1 mouse cellular context compared by ENCODE assay signal in genomic region chr3:84647616-84648015, GRCm38 (mm10).
TF ChIP-seq lines count a peak whose summit lies in the region.

No protein-coding gene starts in this region.

TF ChIP-seq in CH12.LX, 34 proteins besides CTCF, POLR2A, EP300 and RAD21 (continued from another document):
- TF ChIP-seq ZMIZ1 (IDR thresholded peaks at IDR 0.05; ENCODE audit: low read depth, low read length), result no peak
- TF ChIP-seq BHLHE40 (IDR thresholded peaks at IDR 0.05; ENCODE audit: low read depth, low read length), result no peak
- TF ChIP-seq UBTF (IDR thresholded peaks at IDR 0.05; ENCODE audit: low read depth, low read length), result no peak
- no peak for TF ChIP-seq POLR2AphosphoS2 (IDR thresholded peaks at IDR 0.05; ENCODE audit: low read depth, low read length)
- TF ChIP-seq GABPA (IDR thresholded peaks at IDR 0.05; ENCODE audit: insufficient replicate concordance, low read depth, low read length), result no peak
- no peak for TF ChIP-seq MXI1 (IDR thresholded peaks at IDR 0.05; ENCODE audit: low read depth, low read length)
- TF ChIP-seq JUND (conservative IDR thresholded peaks at IDR 0.05; ENCODE audit: low read depth, low read length), result peak; percentile 63
- TF ChIP-seq ZC3H11A (IDR thresholded peaks at IDR 0.05; ENCODE audit: low read depth, low read length), result no peak
- TF ChIP-seq CHD2 (IDR thresholded peaks at IDR 0.05; ENCODE audit: low read length), result no peak
- TF ChIP-seq TCF12 (IDR thresholded peaks at IDR 0.05; ENCODE audit: low read depth, low read length), result no peak
- TF ChIP-seq USF1 (IDR thresholded peaks at IDR 0.05; ENCODE audit: low read depth, low read length), result no peak
- no peak for TF ChIP-seq KAT2A (IDR thresholded peaks at IDR 0.05; ENCODE audit: insufficient replicate concordance, low read length)
- TF ChIP-seq SMC3 (IDR thresholded peaks at IDR 0.05; ENCODE audit: low read depth, low read length), result no peak
- TF ChIP-seq CHD1 (IDR thresholded peaks at IDR 0.05; ENCODE audit: low read depth, low read length), result no peak
